Mouse (Mus musculus): ENCODE data around the gene Chchd3. TPM values are rescaled to one million over a fixed set of nuclear protein-coding genes. Genes with fewer than 3 reads are reported as not detected.

The Chchd3 gene
- polyA plus RNA-seq, 1 experiment from 2014 or later, result 106 TPM

DNA sequence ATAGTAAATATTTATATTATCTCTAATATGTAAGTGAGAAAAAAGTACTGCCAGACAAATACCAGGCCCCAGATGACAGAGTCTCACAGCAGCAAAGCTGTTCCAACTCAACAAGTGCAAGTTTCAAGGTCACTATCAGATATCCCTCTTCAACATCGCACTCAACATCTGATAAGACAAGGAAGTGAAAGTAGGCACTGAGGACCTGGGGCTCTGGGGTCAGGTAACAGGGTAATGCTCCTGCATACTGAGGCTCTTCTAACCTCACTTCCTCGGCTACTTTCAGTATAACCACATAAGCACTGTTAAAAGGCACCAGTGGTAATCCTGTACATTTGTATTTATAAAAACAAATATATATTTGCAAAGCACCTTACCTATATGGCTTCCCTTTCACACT lies 8.4 kb downstream of the Chchd3 start:
- WGBS, result 75% methylated on average over 2 of the region's 2 CpGs
- Histone ChIP-seq H3K4me2 (replicated peaks) (no peak overlapping the region), H3K9ac (no peak overlapping the region), H3K36me3 (peaks cover 20% of the 10 kb centered on the region; the same call in 1 of the 2 replicates), H3K4me3 (no peak overlapping the region), H3K4me1 (no peaks in the 10 kb centered on the region), H3K9me3 (no peaks in the 10 kb centered on the region), H3K27ac (no peak overlapping the region), H3K27me3 (no peaks in the 10 kb centered on the region)
- no peak for ATAC-seq (ENCODE audit: insufficient number of reproducible peaks, insufficient read depth, low FRiP score, low TSS enrichment)

- Histone ChIP-seq H3K27ac (no peak overlapping the region), H3K9ac (no peak overlapping the region), H3K9me3 (no peaks in the 10 kb centered on the region), H3K36me3 (peaks cover 14% of the 10 kb centered on the region; the same call in 1 of the 2 replicates), H3K4me1 (no peaks in the 10 kb centered on the region), H3K4me2 (replicated peaks) (no peak overlapping the region), H3K27me3 (no peaks in the 10 kb centered on the region), H3K4me3 (no peak overlapping the region)
- ATAC-seq (ENCODE audit: insufficient number of reproducible peaks, insufficient read depth, low FRiP score, low TSS enrichment), result no peak
- 91% methylated on average over 6 of the region's 6 CpGs for WGBS
Observed at GRCm38 (mm10) chr6:33049705-33050420, 10.2 kb downstream of the Chchd3 start.

DNA sequence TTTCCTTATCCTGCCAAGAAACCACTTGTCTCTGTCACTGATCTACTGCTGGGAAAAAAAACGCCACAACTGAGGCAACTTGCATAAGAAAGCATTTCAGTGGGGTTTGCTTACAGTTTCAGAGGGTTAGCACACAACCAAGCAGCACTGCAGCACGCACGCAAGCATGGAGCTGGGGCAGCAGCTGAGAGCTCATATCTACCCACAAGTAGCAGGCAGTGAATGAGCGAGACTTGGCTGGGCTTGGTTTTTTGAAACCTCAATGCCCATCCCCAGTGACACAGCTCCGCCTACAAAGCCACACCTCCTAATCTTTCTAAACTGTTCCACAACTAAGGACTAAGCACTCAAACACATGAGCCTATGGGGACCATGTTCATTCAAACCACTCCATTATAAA lies 16.6 kb downstream of the Chchd3 start:
- WGBS, result 86% methylated on average over 5 of the region's 5 CpGs
- no peaks in the 10 kb centered on the region for H3K27me3 ChIP-seq
- H3K9ac ChIP-seq, result no peak overlapping the region
- ATAC-seq (ENCODE audit: insufficient number of reproducible peaks, insufficient read depth, low FRiP score, low TSS enrichment), result no peak
- no peak overlapping the region for H3K27ac ChIP-seq
- no peaks in the 10 kb centered on the region for H3K4me1 ChIP-seq
- no peak overlapping the region for H3K4me2 ChIP-seq (replicated peaks)
- H3K36me3 ChIP-seq, result peaks cover 19% of the 10 kb centered on the region
- no peak overlapping the region for H3K4me3 ChIP-seq
- no peaks in the 10 kb centered on the region for H3K9me3 ChIP-seq

DNA sequence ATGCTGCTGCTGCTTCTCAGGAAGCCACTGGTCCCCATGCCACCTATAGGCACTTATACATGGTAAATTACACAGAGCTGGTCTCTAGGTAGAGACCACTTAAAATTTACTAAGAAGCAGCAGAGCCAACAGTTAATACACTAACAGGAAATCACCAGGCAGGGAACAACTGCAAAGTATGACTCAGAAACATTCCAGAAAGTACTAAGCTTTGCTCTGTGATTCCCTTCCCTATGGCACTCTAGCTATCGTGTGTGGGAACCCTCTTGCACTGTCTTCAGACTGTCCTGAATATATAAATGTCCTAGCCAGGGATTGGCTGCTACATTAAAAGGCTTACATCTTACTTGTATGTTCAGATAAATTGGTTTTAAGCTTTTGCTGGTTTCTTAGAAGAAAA lies 17.2 kb downstream of the Chchd3 start:
- WGBS, result 72% methylated on average over 1 of the region's 1 CpGs
- no peaks in the 10 kb centered on the region for H3K27me3 ChIP-seq

DNA sequence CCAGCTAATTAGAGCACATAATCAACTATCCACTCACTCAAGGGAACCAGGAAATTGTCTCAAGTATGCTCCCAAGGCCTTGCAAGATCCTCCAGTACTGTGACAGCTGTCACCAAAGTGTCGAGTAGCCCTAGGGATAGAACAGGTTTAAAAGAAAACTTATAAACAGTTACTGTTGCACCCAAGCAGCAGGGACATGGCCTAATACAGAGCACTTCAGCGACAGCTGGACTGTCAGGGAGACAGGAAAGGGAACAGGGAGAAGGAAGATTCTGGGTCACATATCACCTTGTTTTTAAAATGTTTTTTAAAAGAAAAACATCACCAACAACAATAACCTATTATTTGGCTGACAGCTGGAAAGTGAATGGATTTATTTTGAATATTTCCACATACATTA lies 18.1 kb downstream of the Chchd3 start:
- Histone ChIP-seq H3K27me3 (no peaks in the 10 kb centered on the region), H3K9ac (no peak overlapping the region), H3K4me2 (replicated peaks) (no peak overlapping the region), H3K27ac (no peak overlapping the region), H3K9me3 (no peaks in the 10 kb centered on the region), H3K4me1 (no peaks in the 10 kb centered on the region), H3K4me3 (no peak overlapping the region), H3K36me3 (peaks cover 13% of the 10 kb centered on the region; the same call in 1 of the 2 replicates)
- no peak for ATAC-seq (ENCODE audit: insufficient number of reproducible peaks, insufficient read depth, low FRiP score, low TSS enrichment)
- 87% methylated on average over 2 of the region's 2 CpGs for WGBS

More for the DNA sequence above, 17.2 kb downstream of the Chchd3 start:
- H3K4me1 ChIP-seq, result no peaks in the 10 kb centered on the region
- H3K27ac ChIP-seq, result no peak overlapping the region
- ATAC-seq (ENCODE audit: insufficient number of reproducible peaks, insufficient read depth, low FRiP score, low TSS enrichment), result no peak
- H3K4me2 ChIP-seq (replicated peaks), result no peak overlapping the region
- no peak overlapping the region for H3K4me3 ChIP-seq
- no peaks in the 10 kb centered on the region for H3K9me3 ChIP-seq
- H3K9ac ChIP-seq, result no peak overlapping the region
- H3K36me3 ChIP-seq, result peaks cover 14% of the 10 kb centered on the region; the same call in 1 of the 2 replicates

- Histone ChIP-seq H3K4me2 (replicated peaks) (no peak overlapping the region), H3K9me3 (no peaks in the 10 kb centered on the region), H3K36me3 (peaks cover 13% of the 10 kb centered on the region; the same call in 1 of the 2 replicates), H3K4me1 (no peaks in the 10 kb centered on the region), H3K27ac (no peak overlapping the region), H3K27me3 (no peaks in the 10 kb centered on the region), H3K4me3 (no peak overlapping the region), H3K9ac (no peak overlapping the region)
- no peak for ATAC-seq (ENCODE audit: insufficient number of reproducible peaks, insufficient read depth, low FRiP score, low TSS enrichment)
- WGBS, result 95% methylated on average over 4 of the region's 4 CpGs
Observed at GRCm38 (mm10) chr6:33040360-33041090, 19.5 kb downstream of the Chchd3 start.

DNA sequence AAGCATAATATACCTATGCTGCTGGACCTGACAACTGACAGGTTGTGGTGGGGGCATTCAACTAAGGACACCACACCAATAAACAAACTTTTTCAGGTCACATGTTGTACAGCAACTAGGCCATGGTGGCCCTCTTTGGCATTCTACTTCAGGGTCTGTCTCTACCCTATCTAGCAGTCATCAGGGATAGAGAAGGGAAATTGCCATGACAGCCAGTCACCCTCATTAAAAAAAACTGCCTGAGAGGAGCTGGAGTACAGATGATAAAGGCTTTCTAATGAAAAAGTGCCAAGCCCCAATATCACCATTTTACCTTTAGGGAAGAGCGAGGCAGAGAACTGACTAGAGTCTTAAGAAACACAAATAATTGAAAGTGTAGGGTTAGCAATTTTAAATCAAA lies 27.5 kb downstream of the Chchd3 start:
- 98% methylated on average over 1 of the region's 1 CpGs for WGBS
- H3K9ac ChIP-seq, result no peak overlapping the region
- no peaks in the 10 kb centered on the region for H3K27me3 ChIP-seq
- H3K4me2 ChIP-seq (replicated peaks), result no peak overlapping the region
- H3K27ac ChIP-seq, result no peak overlapping the region
- H3K4me1 ChIP-seq, result no peaks in the 10 kb centered on the region
- H3K9me3 ChIP-seq, result no peaks in the 10 kb centered on the region
- H3K36me3 ChIP-seq, result 0 out of 2 replicates have a peak, but pooled peaks cover 4% of the 10 kb centered on the region
- H3K4me3 ChIP-seq, result no peak overlapping the region
- ATAC-seq (ENCODE audit: insufficient number of reproducible peaks, insufficient read depth, low FRiP score, low TSS enrichment), result no peak

DNA sequence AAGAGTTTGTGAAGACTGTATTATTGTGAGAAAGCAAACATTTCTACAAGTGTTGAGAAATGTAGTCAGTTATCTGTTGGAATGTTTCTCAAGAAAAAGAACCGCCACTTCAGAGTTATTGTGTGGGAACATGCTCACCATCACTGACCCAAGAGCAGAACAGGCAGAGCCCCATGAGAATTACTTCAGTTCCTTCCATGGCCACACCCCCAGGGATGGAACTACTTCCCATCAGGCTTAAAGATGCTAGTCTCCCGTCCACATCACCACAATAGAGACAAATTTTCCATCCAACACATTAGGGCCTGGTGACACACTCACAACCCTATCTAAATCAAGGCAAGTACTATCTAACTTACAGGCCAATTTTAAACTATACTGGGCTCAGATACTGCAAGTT lies 28.4 kb downstream of the Chchd3 start:
- Histone ChIP-seq H3K4me1 (no peaks in the 10 kb centered on the region), H3K36me3 (0 out of 2 replicates have a peak, but pooled peaks cover 4% of the 10 kb centered on the region), H3K9ac (no peak overlapping the region), H3K4me3 (no peak overlapping the region), H3K27me3 (no peaks in the 10 kb centered on the region), H3K4me2 (replicated peaks) (no peak overlapping the region), H3K27ac (no peak overlapping the region), H3K9me3 (no peaks in the 10 kb centered on the region)
- no peak for ATAC-seq (ENCODE audit: insufficient number of reproducible peaks, insufficient read depth, low FRiP score, low TSS enrichment)
- 83% methylated on average over 2 of the region's 2 CpGs for WGBS

DNA sequence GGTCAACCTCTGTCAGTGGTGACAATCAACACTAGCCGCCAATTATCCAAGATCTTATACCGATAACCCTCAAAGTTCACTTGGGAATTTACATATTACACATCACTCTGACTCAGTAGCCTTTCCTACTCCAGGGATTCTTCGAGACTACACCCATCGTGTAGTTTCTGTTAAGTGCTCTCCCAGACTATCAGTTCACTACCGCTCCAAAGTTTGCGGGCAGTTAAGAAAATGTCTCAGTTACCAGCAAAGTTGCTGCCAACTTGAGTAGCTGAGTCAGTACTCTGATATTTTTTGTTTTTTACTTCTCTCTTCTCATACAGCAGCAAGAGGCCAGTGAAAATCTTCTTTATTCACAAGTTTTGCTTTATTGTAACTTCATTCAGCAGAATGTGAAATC lies 31.8 kb downstream of the Chchd3 start:
- Histone ChIP-seq H3K27ac (no peak overlapping the region), H3K4me3 (no peak overlapping the region), H3K9ac (no peak overlapping the region), H3K4me1 (no peaks in the 10 kb centered on the region), H3K4me2 (replicated peaks) (no peak overlapping the region), H3K9me3 (no peaks in the 10 kb centered on the region), H3K27me3 (no peaks in the 10 kb centered on the region), H3K36me3 (0 out of 2 replicates have a peak, but pooled peaks cover 4% of the 10 kb centered on the region)
- 84% methylated on average over 6 of the region's 6 CpGs for WGBS
- no peak for ATAC-seq (ENCODE audit: insufficient number of reproducible peaks, insufficient read depth, low FRiP score, low TSS enrichment)

DNA sequence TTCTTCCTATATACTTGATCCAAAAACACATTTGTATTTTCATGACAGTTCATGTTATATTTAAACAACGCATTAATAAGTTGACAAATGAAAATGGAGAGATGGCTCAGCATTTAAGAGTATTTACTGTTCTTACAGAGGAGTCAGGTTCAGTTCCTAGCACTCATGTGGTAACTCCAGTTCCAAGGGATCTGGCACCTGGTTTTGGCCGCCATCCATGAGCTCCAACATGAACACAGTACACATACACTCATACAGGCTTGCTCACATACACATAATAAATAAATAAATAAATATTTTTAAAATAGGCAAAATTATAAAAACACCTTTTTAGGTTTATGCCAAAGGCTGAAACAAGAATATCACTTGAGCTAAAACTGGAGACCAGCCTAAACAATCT lies 35.0 kb downstream of the Chchd3 start:
- 0 out of 2 replicates have a peak, but pooled peaks cover 4% of the 10 kb centered on the region for H3K36me3 ChIP-seq
- H3K27me3 ChIP-seq, result no peaks in the 10 kb centered on the region
- no peak overlapping the region for H3K27ac ChIP-seq
- no peak overlapping the region for H3K9ac ChIP-seq
- no peak overlapping the region for H3K4me2 ChIP-seq (replicated peaks)
- no peaks in the 10 kb centered on the region for H3K4me1 ChIP-seq
- no peak overlapping the region for H3K4me3 ChIP-seq
- 96% methylated on average over 2 of the region's 2 CpGs for WGBS
- H3K9me3 ChIP-seq, result no peaks in the 10 kb centered on the region
- no peak for ATAC-seq (ENCODE audit: insufficient number of reproducible peaks, insufficient read depth, low FRiP score, low TSS enrichment)

DNA sequence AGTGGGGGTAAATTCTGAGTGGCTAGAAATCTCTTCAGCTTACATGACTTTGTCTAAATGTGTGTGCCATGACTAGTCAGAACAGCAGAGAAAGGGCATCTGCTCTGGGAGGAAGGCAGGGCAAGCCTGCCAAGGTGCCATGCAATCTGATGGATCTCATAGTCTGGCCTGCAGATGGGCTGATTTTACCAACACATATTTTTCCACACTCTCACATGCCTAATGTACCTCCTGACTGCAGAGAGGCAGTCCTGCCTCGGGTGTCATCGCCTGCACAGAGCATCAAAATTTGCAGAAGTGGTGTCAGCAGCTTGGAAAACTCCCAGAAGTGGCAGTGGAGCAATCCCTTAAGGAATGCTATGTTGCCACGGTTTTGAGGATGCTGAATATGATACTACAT lies 55.5 kb downstream of the Chchd3 start:
- WGBS, result 75% methylated on average over 3 of the region's 3 CpGs
- H3K36me3 ChIP-seq, result peaks cover 4% of the 10 kb centered on the region; the same call in 1 of the 2 replicates
- no peak for ATAC-seq (ENCODE audit: insufficient number of reproducible peaks, insufficient read depth, low FRiP score, low TSS enrichment)
- H3K9me3 ChIP-seq, result no peaks in the 10 kb centered on the region
- H3K27me3 ChIP-seq, result no peaks in the 10 kb centered on the region
- H3K4me2 ChIP-seq (replicated peaks), result no peak overlapping the region
- no peak overlapping the region for H3K4me3 ChIP-seq
- no peak overlapping the region for H3K27ac ChIP-seq
- H3K4me1 ChIP-seq, result 0 out of 2 replicates have a peak, but pooled peaks cover 5% of the 10 kb centered on the region
- H3K9ac ChIP-seq, result no peak overlapping the region

DNA sequence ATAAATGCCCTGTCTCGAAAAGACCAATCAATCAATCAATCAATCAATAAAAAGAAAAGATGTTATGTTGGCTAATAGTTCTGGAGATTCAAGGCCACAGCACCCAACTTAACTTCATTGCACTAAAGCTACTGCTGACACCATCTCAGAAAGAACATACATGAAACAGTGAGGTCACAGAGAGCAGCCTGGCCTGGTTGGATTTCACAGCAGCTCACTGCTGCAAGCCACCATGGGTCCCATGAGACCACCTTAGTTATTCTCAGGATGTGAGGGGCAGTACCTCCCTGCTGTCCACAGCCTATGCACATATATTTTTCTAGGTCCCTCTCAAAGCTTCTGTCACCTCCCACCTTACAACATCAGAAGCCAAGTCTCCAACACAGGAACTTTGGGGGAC lies 57.1 kb downstream of the Chchd3 start:
- H3K9me3 ChIP-seq, result no peaks in the 10 kb centered on the region
- H3K27me3 ChIP-seq, result no peaks in the 10 kb centered on the region
- H3K4me1 ChIP-seq, result 0 out of 2 replicates have a peak, but pooled peaks cover 5% of the 10 kb centered on the region
- no peak overlapping the region for H3K4me3 ChIP-seq
- no peak overlapping the region for H3K4me2 ChIP-seq (replicated peaks)
- no peak for ATAC-seq (ENCODE audit: insufficient number of reproducible peaks, insufficient read depth, low FRiP score, low TSS enrichment)
- 91% methylated on average over 1 of the region's 1 CpGs for WGBS
- peaks cover 4% of the 10 kb centered on the region; the same call in 1 of the 2 replicates for H3K36me3 ChIP-seq
- no peak overlapping the region for H3K9ac ChIP-seq
- H3K27ac ChIP-seq, result no peak overlapping the region

All from embryonic facial prominence, embryonic 12.5 days (tissue).